Mouse (Mus musculus) common myeloid progenitor, adult 5-6 weeks (primary cell): ENCODE measurements around the gene Rpl4. TPM values are rescaled to one million over a fixed set of nuclear protein-coding genes. Genes with fewer than 3 reads are reported as not detected.
"Not testable (repeated sequence)": the region's sequence is repeated elsewhere in the genome, so short reads cannot be mapped to it uniquely, and the experiment has no call there.

ENCODE experiments used
- ATAC-seq: replicated peaks from 2 replicates; pipeline ENCODE4 v1.8.0; 2016; ENCODE audit warnings: low read depth, mild to moderate bottlenecking, moderate TSS enrichment, inconsistent platforms; ENCODE audit not compliant: poor library complexity, severe bottlenecking
- total RNA-seq: library from RNA; stranded (forward); fragments of 200-1000, 187-1606 nt; gene quantifications from 2 replicates; pipeline ENCODE4 v1.2.3, GENCODE M21; 2017

The Rpl4 gene
- total RNA-seq, 1 experiment from 2014 or later, result 3,472 TPM

DNA sequence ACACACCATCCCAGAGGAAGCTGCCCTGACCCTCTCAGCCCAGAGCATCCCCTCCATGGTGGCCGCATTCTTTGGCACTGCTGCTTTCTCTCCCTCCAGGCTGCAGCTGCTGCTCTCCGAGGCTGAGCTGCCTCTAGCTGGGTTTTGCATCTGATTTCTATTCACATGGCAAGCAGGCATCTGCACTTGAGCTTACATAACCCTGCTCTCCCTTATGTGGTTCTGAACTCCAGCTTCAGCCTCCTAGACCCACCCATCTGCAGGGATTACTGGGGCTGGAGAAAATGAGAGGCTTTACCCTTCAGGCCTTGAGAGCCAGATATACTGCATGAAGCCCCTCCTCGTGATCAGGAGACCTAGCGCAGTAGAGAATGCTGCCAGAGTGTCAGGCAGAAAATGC is 22.4 kb downstream of the Rpl4 start:
- no peak for ATAC-seq

GRCm38 (mm10) chr9:64197524-64197923 is 24.3 kb downstream of the Rpl4 start:
- no peak for ATAC-seq

- ATAC-seq, result no peak
Measured at GRCm38 (mm10) chr9:64198068-64198762, 25.0 kb downstream of the Rpl4 start.

GRCm38 (mm10) chr9:64198763-64199418 is 25.7 kb downstream of the Rpl4 start:
- ATAC-seq, result not testable (repeated sequence)

- no peak for ATAC-seq
Measured at GRCm38 (mm10) chr9:64199897-64200296, 26.7 kb downstream of the Rpl4 start.

- ATAC-seq, result peak; percentile 32; the same call in 1 of the 2 replicates
Measured at GRCm38 (mm10) chr9:64202331-64202730, 29.2 kb downstream of the Rpl4 start.

DNA sequence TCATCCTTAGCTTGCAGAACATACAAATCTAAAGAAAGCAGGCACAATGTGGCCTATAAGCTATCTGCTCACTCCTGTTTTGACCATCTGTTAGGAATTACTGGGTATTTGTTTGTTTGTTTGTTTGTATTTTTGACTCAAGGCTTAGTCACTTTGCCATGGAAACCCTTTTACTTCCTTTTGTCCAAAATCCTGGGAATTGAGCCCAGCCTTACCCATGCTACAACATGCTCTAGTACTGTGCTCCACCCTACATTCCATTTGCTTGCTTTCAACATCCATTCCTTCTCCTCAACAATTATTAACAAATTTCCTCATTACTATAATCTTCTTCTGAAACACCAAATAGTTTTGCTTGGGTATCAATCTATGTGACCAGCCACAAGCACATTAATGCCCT is 29.7 kb downstream of the Rpl4 start:
- ATAC-seq, result no peak

GRCm38 (mm10) chr9:64207509-64208084 is 34.4 kb downstream of the Rpl4 start:
- ATAC-seq, result no peak

DNA sequence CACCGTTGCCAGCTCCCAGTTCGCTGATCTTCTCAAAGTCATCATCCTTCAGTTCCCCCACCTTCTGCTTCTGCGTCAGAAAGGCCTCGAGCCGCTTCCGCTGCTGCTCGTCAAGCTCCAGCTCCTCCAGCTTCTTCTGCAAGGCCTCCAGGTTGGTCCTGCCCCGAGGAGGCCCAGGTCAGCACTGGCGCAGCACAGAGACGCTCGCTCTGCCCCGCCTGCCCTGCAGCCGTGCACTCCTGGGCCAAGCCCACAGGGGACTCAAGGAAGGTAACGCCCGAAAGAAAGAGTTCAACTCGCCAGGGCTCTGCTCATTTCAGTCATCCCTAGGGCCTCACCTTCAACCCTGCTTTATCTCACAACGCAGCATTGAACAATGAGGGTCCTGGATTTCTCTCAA is 41.3 kb downstream of the Rpl4 start:
- no peak for ATAC-seq

DNA sequence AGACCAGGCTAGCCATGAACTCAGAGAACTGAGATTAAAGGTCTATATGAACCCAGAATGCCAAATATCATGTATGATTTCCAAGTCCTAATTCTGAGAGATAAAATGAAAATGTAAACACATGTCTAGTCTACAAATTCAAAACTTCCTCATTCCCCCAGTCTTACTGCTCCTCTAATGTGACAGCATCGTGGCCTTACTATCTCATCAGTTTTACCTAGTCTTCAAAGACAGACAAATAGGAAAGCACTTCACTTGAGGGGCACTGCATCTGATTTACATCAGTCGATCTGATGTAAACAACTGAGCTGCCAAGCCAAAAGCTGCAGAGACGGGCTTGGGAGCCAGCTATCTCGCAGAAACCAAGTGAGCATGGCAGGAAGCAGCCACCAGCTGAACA is 42.9 kb downstream of the Rpl4 start:
- ATAC-seq, result no peak

DNA sequence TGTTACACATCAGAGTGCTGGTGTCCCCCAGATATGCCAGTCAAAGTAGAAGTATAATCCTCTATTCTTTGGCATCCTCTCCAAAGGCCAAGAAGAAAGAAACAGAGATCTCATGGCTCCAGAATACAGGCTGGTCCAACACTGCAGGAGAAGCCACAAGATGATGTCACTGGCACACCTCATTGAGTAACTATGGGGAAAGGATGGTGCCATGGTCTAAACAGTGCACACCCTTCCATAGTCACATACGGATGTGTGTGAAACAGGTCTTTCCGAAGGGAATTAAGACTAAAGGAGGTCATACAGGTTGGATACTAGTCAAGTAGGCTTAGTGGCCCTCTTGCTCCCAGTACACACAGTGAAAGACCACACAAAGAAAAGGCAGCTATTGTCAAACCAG is 43.5 kb downstream of the Rpl4 start:
- ATAC-seq, result no peak

- no peak for ATAC-seq
Measured at GRCm38 (mm10) chr9:64217887-64218286, 44.7 kb downstream of the Rpl4 start.

- ATAC-seq, result no peak
Measured at GRCm38 (mm10) chr9:64219305-64219704, 46.1 kb downstream of the Rpl4 start.

- ATAC-seq, result no peak
Measured at GRCm38 (mm10) chr9:64219772-64220420, 46.7 kb downstream of the Rpl4 start.

- no peak for ATAC-seq
Measured at GRCm38 (mm10) chr9:64220603-64221002, 47.4 kb downstream of the Rpl4 start.

DNA sequence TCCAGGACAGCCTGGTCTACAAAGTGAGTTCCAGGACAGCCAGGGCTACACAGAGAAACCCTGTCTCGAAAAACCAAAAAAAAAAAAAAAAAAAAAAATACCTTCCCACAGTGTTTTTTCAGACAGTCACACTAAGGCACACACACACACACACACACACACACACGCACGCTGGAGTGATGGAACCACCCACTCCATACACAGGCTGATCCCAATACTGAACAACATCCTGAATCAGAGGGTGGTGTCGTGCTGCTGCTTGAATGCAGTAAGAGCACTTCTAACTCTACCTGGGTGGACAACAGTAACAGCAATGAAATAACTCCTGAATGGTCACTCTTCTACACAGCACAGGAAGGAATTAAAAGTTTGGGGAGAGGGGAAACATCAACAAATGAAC is 48.3 kb downstream of the Rpl4 start:
- ATAC-seq, result no peak

- peak; percentile 71 for ATAC-seq
Measured at GRCm38 (mm10) chr9:64222098-64222497, 48.9 kb downstream of the Rpl4 start.

DNA sequence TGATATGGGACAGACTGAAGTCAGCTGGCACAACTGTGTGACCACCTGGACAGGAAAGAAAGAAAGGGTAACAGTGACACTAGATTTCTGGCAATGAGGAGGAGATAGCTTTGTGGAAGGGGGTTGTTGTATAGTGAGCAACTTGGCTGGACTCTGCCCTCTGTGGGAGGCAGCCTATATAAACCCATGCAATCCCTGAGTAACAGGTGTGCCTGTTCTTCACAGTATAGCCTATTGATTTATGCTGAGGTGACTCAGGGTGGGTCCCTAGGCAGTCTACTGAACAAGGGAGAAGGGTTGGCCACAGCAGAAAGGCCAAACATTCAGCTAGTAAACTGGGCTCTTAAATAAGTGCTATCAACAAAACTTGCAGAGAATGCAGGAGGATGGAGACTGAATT is 52.6 kb downstream of the Rpl4 start:
- ATAC-seq, result no peak

GRCm38 (mm10) chr9:64227736-64228135 is 54.6 kb downstream of the Rpl4 start:
- ATAC-seq, result peak; percentile 65
